Comparison of ENCODE assay signal across 24 mouse cellular contexts in the genomic region with DNA sequence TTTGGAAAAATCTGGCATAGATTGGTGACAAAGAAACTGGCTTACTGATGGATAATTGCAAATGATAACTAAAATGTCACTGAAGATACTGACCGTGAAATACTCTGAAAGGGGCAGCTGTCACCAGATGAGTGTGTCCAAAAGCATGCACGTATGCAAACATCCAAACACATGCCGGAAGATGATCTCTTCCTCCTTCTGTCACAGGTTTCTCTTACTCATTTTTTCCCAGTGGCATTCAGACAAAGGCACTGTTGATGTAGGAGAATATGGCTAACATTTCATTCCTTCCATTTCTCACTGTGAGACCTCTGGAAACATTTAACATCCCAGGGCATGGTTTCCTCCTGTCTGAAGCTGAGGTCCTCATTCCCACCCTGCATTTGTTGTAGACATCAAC.
A peak's percentile ranks its signal among the peaks of the same experiment; 100 is the strongest.
DNase-seq lines count a peak whose midpoint lies in the region; ATAC-seq and TF ChIP-seq lines count a peak whose summit lies in the region.
"Had no signal": no experiment of that assay in that cellular context is flagged by ENCODE, and none has a peak within 500 bp of the region (broad histone marks: within the 10 kb centered on the region; RNA-seq: fewer than 3 reads in every experiment).

No protein-coding gene starts in this region.

- 78% methylated on average over 3 of the region's 3 CpGs for WGBS in liver, postnatal 0 days (ENCODE audit: insufficient replicate concordance)
- WGBS in liver, embryonic 11.5 days: 89% methylated on average over 3 of the region's 3 CpGs
- WGBS in lung, postnatal 0 days: 80% methylated on average over 3 of the region's 3 CpGs

- no peak overlapping the region for H3K9ac ChIP-seq in liver, postnatal 0 days (replicated peaks)
- no peak overlapping the region for H3K9ac ChIP-seq in liver, embryonic 11.5 days (ENCODE audit: low read depth, low read length)
- no peak overlapping the region for H3K9ac ChIP-seq in lung, postnatal 0 days (replicated peaks; ENCODE audit: low read depth)
- H3K9ac ChIP-seq: embryonic facial prominence, embryonic 13.5 days; embryonic facial prominence, embryonic 15.5 days; forebrain, embryonic 12.5 days had no signal

- no peak overlapping the region for H3K4me3 ChIP-seq in liver, postnatal 0 days (ENCODE audit: low read depth, low read length)
- H3K4me3 ChIP-seq in liver, embryonic 11.5 days (ENCODE audit: low read depth, low read length): no peak overlapping the region
- H3K4me3 ChIP-seq in lung, postnatal 0 days (ENCODE audit: low read depth, low read length): no peak overlapping the region
- H3K4me3 ChIP-seq: embryonic facial prominence, embryonic 13.5 days; embryonic facial prominence, embryonic 15.5 days; erythroblast, embryonic 14.5 days; forebrain, embryonic 10.5 days; forebrain, embryonic 12.5 days had no signal

- DNase-seq in liver, postnatal 0 days: no peak
- no peak for DNase-seq in liver, embryonic 11.5 days (ENCODE audit: low spot score)
- DNase-seq in right cerebral cortex, adult 18-20 months: no peak
- DNase-seq in lung, postnatal 0 days (ENCODE audit: low spot score): no peak
- DNase-seq: adrenal gland, adult 8-10 months; adrenal gland, postnatal 14 days; adrenal gland, postnatal 36 days; cerebellum, adult 11-12 months; cerebellum, adult 2 months; cerebellum, adult 9-10 months; cerebellum, postnatal 10 days; cerebellum, postnatal 25 days; embryo, embryonic 11 days had no signal

- H3K9me3 ChIP-seq in liver, postnatal 0 days (ENCODE audit: low read length): no peaks in the 10 kb centered on the region
- H3K9me3 ChIP-seq in liver, embryonic 11.5 days (ENCODE audit: control insufficient read depth, low read length): no peaks in the 10 kb centered on the region
- H3K9me3 ChIP-seq in lung, postnatal 0 days (ENCODE audit: low read length): no peaks in the 10 kb centered on the region
- H3K9me3 ChIP-seq: embryonic facial prominence, embryonic 13.5 days; embryonic facial prominence, embryonic 15.5 days; forebrain, embryonic 10.5 days; forebrain, embryonic 12.5 days; G1E had no signal

- H3K4me1 ChIP-seq in liver, postnatal 0 days (ENCODE audit: insufficient read depth): peaks cover 4% of the 10 kb centered on the region; the same call in 1 of the 2 replicates
- H3K4me1 ChIP-seq in liver, embryonic 11.5 days (replicated peaks; ENCODE audit: control insufficient read depth, insufficient read depth, low read length): no peaks in the 10 kb centered on the region
- no peaks in the 10 kb centered on the region for H3K4me1 ChIP-seq in lung, postnatal 0 days (ENCODE audit: insufficient read depth, low read depth, low read length)
- H3K4me1 ChIP-seq: embryonic facial prominence, embryonic 13.5 days; embryonic facial prominence, embryonic 15.5 days; forebrain, embryonic 10.5 days; forebrain, embryonic 12.5 days had no signal

- H3K27me3 ChIP-seq in liver, postnatal 0 days (ENCODE audit: insufficient read depth, low read length): no peaks in the 10 kb centered on the region
- no peaks in the 10 kb centered on the region for H3K27me3 ChIP-seq in liver, embryonic 11.5 days (replicated peaks; ENCODE audit: control insufficient read depth, insufficient read depth, low read length)
- H3K27me3 ChIP-seq in lung, postnatal 0 days (replicated peaks; ENCODE audit: insufficient read depth, low read length): no peaks in the 10 kb centered on the region
- H3K27me3 ChIP-seq: embryonic facial prominence, embryonic 13.5 days; embryonic facial prominence, embryonic 15.5 days; forebrain, embryonic 12.5 days; Patski had no signal

- no peak for ATAC-seq in liver, postnatal 0 days
- ATAC-seq in liver, embryonic 11.5 days (replicated peaks; ENCODE audit: low FRiP score): no peak
- ATAC-seq in megakaryocyte, adult 5-6 weeks (ENCODE audit: poor library complexity, severe bottlenecking): peak; percentile 7; the same call in 1 of the 2 replicates
- ATAC-seq in lung, postnatal 0 days: no peak
- ATAC-seq: activated CD4-positive, CD25-positive, alpha-beta regulatory T cell, adult 4 months; forebrain, embryonic 14.5 days; forebrain, embryonic 16.5 days; Patski had no signal

- TF ChIP-seq CTCF in liver, postnatal 0 days (IDR thresholded peaks at IDR 0.05; ENCODE audit: low read depth): no peak
- TF ChIP-seq CTCF in lung, postnatal 0 days (IDR thresholded peaks at IDR 0.05): no peak

- TF ChIP-seq EP300 in liver, postnatal 0 days (IDR thresholded peaks at IDR 0.05; ENCODE audit: low read depth): no peak
- no peak for TF ChIP-seq EP300 in lung, postnatal 0 days (IDR thresholded peaks at IDR 0.05)

- no peak overlapping the region for H3K4me2 ChIP-seq in liver, postnatal 0 days (ENCODE audit: low read depth, low read length)
- H3K4me2 ChIP-seq in liver, embryonic 11.5 days: no peak overlapping the region
- H3K4me2 ChIP-seq in lung, postnatal 0 days (replicated peaks; ENCODE audit: low read depth, low read length): no peak overlapping the region
- H3K4me2 ChIP-seq: embryonic facial prominence, embryonic 13.5 days; embryonic facial prominence, embryonic 15.5 days; forebrain, embryonic 12.5 days had no signal

- H3K36me3 ChIP-seq in liver, postnatal 0 days (replicated peaks; ENCODE audit: insufficient read depth, low read length): no peaks in the 10 kb centered on the region
- H3K36me3 ChIP-seq in liver, embryonic 11.5 days (ENCODE audit: control insufficient read depth, insufficient read depth, low read length): no peaks in the 10 kb centered on the region
- H3K36me3 ChIP-seq in lung, postnatal 0 days (ENCODE audit: insufficient read depth, low read length): no peaks in the 10 kb centered on the region
- H3K36me3 ChIP-seq: embryonic facial prominence, embryonic 13.5 days; embryonic facial prominence, embryonic 15.5 days; forebrain, embryonic 10.5 days; forebrain, embryonic 12.5 days; G1E had no signal

- 0 out of 2 replicates have a peak overlapping the region, but pooled peaks have one; percentile 22 for H3K27ac ChIP-seq in liver, postnatal 0 days (ENCODE audit: low read depth)
- no peak overlapping the region for H3K27ac ChIP-seq in liver, embryonic 11.5 days (ENCODE audit: low read depth, low read length)
- H3K27ac ChIP-seq in lung, postnatal 0 days (ENCODE audit: low read length): no peak overlapping the region
- H3K27ac ChIP-seq: embryonic facial prominence, embryonic 13.5 days; embryonic facial prominence, embryonic 15.5 days; forebrain, embryonic 10.5 days; forebrain, embryonic 12.5 days had no signal
